Mouse (Mus musculus) neural tube, embryonic 11.5 days (tissue): Measurements from ENCODE around the gene Vmn1r165. TPM values are rescaled to one million over a fixed set of nuclear protein-coding genes. Genes with fewer than 3 reads are reported as not detected.
"Not testable (repeated sequence)": the region's sequence is repeated elsewhere in the genome, so short reads cannot be mapped to it uniquely, and the experiment has no call there.

ENCODE experiments used
- ATAC-seq: fragments of 200-750 bp; cut with Nextera tagmentation; 2 replicates; pipeline ENCODE4 v1.8.0; 2017; ENCODE audit warnings: moderate number of reproducible peaks, mild to moderate bottlenecking, moderate TSS enrichment, moderate library complexity; ENCODE audit not compliant: insufficient read depth, low FRiP score, low TSS enrichment
- DNase-seq: peaks from one replicate; pipeline ENCODE4 v3.0.0-alpha.2; 2015; ENCODE audit warnings: low spot score
- H3K27ac ChIP-seq: fragments of 300-500 bp; sonication (generic); 2 replicates; pipeline ENCODE4 v1.5.1; 2014; ENCODE audit warnings: low read depth, mild to moderate bottlenecking, low read length
- H3K27me3 ChIP-seq: fragments of 300-500 bp; sonication (generic); 2 replicates; pipeline ENCODE4 v1.6.1; 2014; ENCODE audit warnings: mild to moderate bottlenecking, low read length, mixed read lengths; ENCODE audit not compliant: control insufficient read depth, insufficient read depth
- H3K36me3 ChIP-seq: fragments of 300-500 bp; sonication (generic); 2 replicates; pipeline ENCODE4 v1.6.1; 2014; ENCODE audit warnings: mild to moderate bottlenecking, low read length, moderate library complexity, mixed read lengths; ENCODE audit not compliant: control insufficient read depth, insufficient read depth
- H3K4me1 ChIP-seq: fragments of 300-500 bp; sonication (generic); 2 replicates; pipeline ENCODE4 v1.6.1; 2014; ENCODE audit warnings: low read length, mixed read lengths; ENCODE audit not compliant: control insufficient read depth, insufficient read depth
- H3K4me2 ChIP-seq: fragments of 300-500 bp; sonication (generic); 2 replicates; pipeline ENCODE4 v1.6.1; 2014; ENCODE audit warnings: low read depth, mild to moderate bottlenecking, moderate library complexity
- H3K4me3 ChIP-seq: fragments of 300-500 bp; sonication (generic); 2 replicates; pipeline ENCODE4 v1.5.1; 2014; ENCODE audit warnings: low read depth, low read length
- H3K9ac ChIP-seq: fragments of 300-500 bp; sonication (generic); 2 replicates; pipeline ENCODE4 v1.6.1; 2014; ENCODE audit warnings: mild to moderate bottlenecking, low read length
- H3K9me3 ChIP-seq: fragments of 300-500 bp; sonication (generic); 2 replicates; pipeline ENCODE4 v1.6.1; 2016; ENCODE audit warnings: low read length; ENCODE audit not compliant: control insufficient read depth
- WGBS: fragments of 180-500 bp; shearing (Covaris S2); extraction: QIAGEN DNeasy Blood & Tissue Kit; methylation state at CpG from one replicate; pipeline ENCODE4 v1.1.7; 2014; 5-methylcytosine and 5-hydroxymethylcytosine counted together
- polyA plus RNA-seq: library from polyadenylated mRNA; unstranded; fragments of >200 nt; fragmentation: Nextera tagmentation; extraction: Ambion mirVana; gene quantifications from 2 replicates; pipeline ENCODE4 v1.2.1, GENCODE M21; 2014

Vmn1r165 gene
- polyA plus RNA-seq, result not detected in 2 replicates

GRCm38 (mm10) chr7:23217032-23217431, at the start of gene Vmn1r165:
Vmn1r165 (plus strand) TSS chr7:23217332.
- not testable (repeated sequence) for DNase-seq, H3K36me3 ChIP-seq, ATAC-seq, H3K9ac ChIP-seq, H3K27ac ChIP-seq, H3K4me3 ChIP-seq, H3K27me3 ChIP-seq, H3K4me1 ChIP-seq, H3K9me3 ChIP-seq, H3K4me2 ChIP-seq
- no CpG with 5 or more reads among the region's 3 CpGs for WGBS

- not testable (repeated sequence) for H3K9me3 ChIP-seq, H3K4me3 ChIP-seq, H3K4me1 ChIP-seq, H3K4me2 ChIP-seq, H3K27ac ChIP-seq, ATAC-seq, DNase-seq, H3K36me3 ChIP-seq, H3K27me3 ChIP-seq, H3K9ac ChIP-seq
- WGBS, result no CpG with 5 or more reads among the region's 2 CpGs
Measured at GRCm38 (mm10) chr7:23251582-23251981, 34.5 kb downstream of the Vmn1r165 start, which contains the start of gene Vmn1r166. Vmn1r166 (minus strand) TSS chr7:23251682.

Other genes with a start within 250 kb of the Vmn1r165 start
- not detected in 2 replicates for gene Gm4214, start 232.7 kb upstream of the Vmn1r165 start, polyA plus RNA-seq
- not detected in 2 replicates for gene Gm4216, start 197.4 kb upstream of the Vmn1r165 start, polyA plus RNA-seq
- gene Vmn1r163, start 161.8 kb upstream of the Vmn1r165 start, polyA plus RNA-seq, result not detected in 2 replicates
- gene Gm8720, start 149.9 kb upstream of the Vmn1r165 start, polyA plus RNA-seq, result not detected in 2 replicates
- gene Gm10662, start 72.9 kb upstream of the Vmn1r165 start, polyA plus RNA-seq, result not detected in 2 replicates
- not detected in 2 replicates for gene Vmn1r166, start 34.4 kb downstream of the Vmn1r165 start, polyA plus RNA-seq
- not detected in 2 replicates for gene Gm6902, start 61.6 kb downstream of the Vmn1r165 start, polyA plus RNA-seq
- gene Nlrp4e, start 83.9 kb downstream of the Vmn1r165 start, polyA plus RNA-seq, result not detected in 2 replicates
- gene Nlrp5, start 168.6 kb downstream of the Vmn1r165 start, polyA plus RNA-seq, result not detected in 2 replicates